Mouse (Mus musculus): ENCODE results near the gene Shroom3. TPM values are rescaled to one million over a fixed set of nuclear protein-coding genes. Genes with fewer than 3 reads are reported as not detected.

Shroom3 gene
- total and polyA plus RNA-seq, 3 experiments = not detected

DNA sequence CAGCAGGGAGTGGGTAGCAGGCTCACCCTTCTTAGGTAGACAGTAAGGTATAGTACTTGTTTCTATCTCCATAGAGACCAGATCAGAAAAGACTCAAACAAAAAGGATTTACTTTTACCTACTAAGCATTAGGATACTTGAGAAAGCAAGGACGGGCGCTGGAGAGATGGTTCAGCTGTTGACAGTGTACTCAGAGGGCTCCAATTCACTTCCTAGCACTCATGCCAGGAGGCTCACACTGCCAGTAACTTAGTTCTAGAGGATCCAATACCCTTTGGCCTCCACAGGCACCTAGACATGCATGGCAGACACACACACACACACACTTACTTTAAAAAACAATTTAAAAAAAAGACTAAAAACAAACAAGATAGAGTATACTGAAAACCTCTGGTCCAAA, 189.8 kb downstream of the Shroom3 start:
- no peak for DNase-seq (ENCODE audit: low read depth, low spot score)
- TF ChIP-seq POLR2AphosphoS5 (IDR thresholded peaks at IDR 0.05; ENCODE audit: borderline replicate concordance, low read depth, low read length) = no peak
- Histone ChIP-seq H3K9ac (ENCODE audit: control insufficient read depth, low read depth, low read length, poor library complexity, severe bottlenecking) (no peak overlapping the region), H3K27me3 (ENCODE audit: control insufficient read depth in 1 of 2, insufficient read depth in 2 of 2, low read length in 2 of 2) (no peaks in the 10 kb centered on the region), H3K27ac (ENCODE audit: control insufficient read depth, low read depth, low read length) (no peak overlapping the region), H3K79me2 (ENCODE audit: control insufficient read depth, insufficient read depth, low read length, poor library complexity) (no peaks in the 10 kb centered on the region), H3K4me3 (ENCODE audit: control insufficient read depth in 1 of 2, insufficient read depth in 1 of 2, low read depth in 2 of 2, low read length in 2 of 2) (no peak overlapping the region), H3K9me3 (replicated peaks; ENCODE audit: insufficient read depth, low read length) (no peaks in the 10 kb centered on the region), H3K36me3 (ENCODE audit: control insufficient read depth in 1 of 2, insufficient read depth in 2 of 2, low read length in 2 of 2) (no peaks in the 10 kb centered on the region), H3K4me1 (ENCODE audit: control insufficient read depth in 1 of 2, insufficient read depth in 2 of 2, low read length in 2 of 2) (no peaks in the 10 kb centered on the region)

DNA sequence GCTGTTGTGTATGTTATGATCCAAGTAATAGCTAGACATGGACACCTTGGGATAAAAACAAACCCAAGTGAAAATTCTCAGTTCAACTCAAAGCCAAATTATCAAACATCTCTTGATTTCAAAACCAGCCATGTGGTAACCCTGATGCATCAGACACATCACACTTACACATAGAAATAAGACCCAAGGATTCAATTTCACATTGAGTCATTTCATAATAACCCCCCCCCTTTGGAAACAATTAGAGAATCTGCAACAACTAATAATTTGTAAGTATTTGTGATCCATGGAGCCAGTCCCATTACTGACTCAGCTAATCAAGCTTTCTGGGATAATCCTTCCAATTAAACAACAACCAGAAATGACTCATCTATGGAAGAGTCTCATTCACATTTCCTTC, 190.3 kb downstream of the Shroom3 start:
- H3K4me1 ChIP-seq (ENCODE audit: control insufficient read depth in 1 of 2, insufficient read depth in 2 of 2, low read length in 2 of 2) = no peaks in the 10 kb centered on the region
- no peaks in the 10 kb centered on the region for H3K36me3 ChIP-seq (ENCODE audit: control insufficient read depth in 1 of 2, insufficient read depth in 2 of 2, low read length in 2 of 2)
- TF ChIP-seq ZC3H11A (IDR thresholded peaks at IDR 0.05; ENCODE audit: low read depth, low read length) (no peak), BHLHE40 (IDR thresholded peaks at IDR 0.05; ENCODE audit: borderline replicate concordance, low read depth, low read length) (no peak), TAL1 (IDR thresholded peaks at IDR 0.05; ENCODE audit: low read length) (no peak), MEF2A (IDR thresholded peaks at IDR 0.05; ENCODE audit: extremely low read depth, insufficient replicate concordance, low read depth, low read length, poor library complexity, severe bottlenecking) (no peak), CHD2 (IDR thresholded peaks at IDR 0.05; ENCODE audit: low read length) (no peak), POLR2A (IDR thresholded peaks at IDR 0.05; ENCODE audit: control insufficient read depth in 1 of 2, insufficient read depth in 1 of 2, low read depth in 1 of 2, low read length in 2 of 2, poor library complexity in 1 of 2) (no peak), MYB (IDR thresholded peaks at IDR 0.05; ENCODE audit: low read depth, low read length) (no peak), MAFK (IDR thresholded peaks at IDR 0.05; ENCODE audit: borderline replicate concordance, low read depth, low read length) (no peak)
- H3K4me3 ChIP-seq (ENCODE audit: control insufficient read depth in 1 of 2, insufficient read depth in 1 of 2, low read depth in 2 of 2, low read length in 2 of 2) = no peak overlapping the region
- H3K27ac ChIP-seq (ENCODE audit: control insufficient read depth, low read depth, low read length) = no peak overlapping the region
- DNase-seq (ENCODE audit: low read depth, low spot score) = no peak
- H3K9ac ChIP-seq (ENCODE audit: control insufficient read depth, low read depth, low read length, poor library complexity, severe bottlenecking) = no peak overlapping the region
- H3K27me3 ChIP-seq (ENCODE audit: control insufficient read depth in 1 of 2, insufficient read depth in 2 of 2, low read length in 2 of 2) = no peaks in the 10 kb centered on the region
- H3K9me3 ChIP-seq (replicated peaks; ENCODE audit: insufficient read depth, low read length) = no peaks in the 10 kb centered on the region
- no peaks in the 10 kb centered on the region for H3K79me2 ChIP-seq (ENCODE audit: control insufficient read depth, insufficient read depth, low read length, poor library complexity)

DNA sequence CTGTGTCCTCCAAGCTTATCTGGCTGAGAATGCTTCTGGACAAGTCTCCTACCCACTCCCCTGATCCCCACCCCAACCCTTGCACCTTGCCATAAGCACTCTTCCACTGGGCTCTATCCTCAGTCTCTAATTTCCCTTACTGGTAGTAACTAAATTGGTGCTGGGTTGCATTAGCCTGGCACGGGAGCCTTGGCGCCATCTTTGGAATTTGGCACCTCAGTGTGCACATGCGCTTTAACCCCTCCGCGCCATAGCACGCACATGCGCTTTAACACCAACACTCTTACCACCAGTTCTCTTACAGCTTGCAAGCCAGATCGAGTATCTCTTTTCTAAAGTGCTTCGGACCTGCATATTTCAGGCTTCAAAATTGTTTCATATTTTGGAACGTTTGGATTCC, 192.6 kb downstream of the Shroom3 start:
- DNase-seq (ENCODE audit: low read depth, low spot score) = no peak
- no peaks in the 10 kb centered on the region for H3K36me3 ChIP-seq (ENCODE audit: control insufficient read depth in 1 of 2, insufficient read depth in 2 of 2, low read length in 2 of 2)
- H3K4me3 ChIP-seq (ENCODE audit: control insufficient read depth in 1 of 2, insufficient read depth in 1 of 2, low read depth in 2 of 2, low read length in 2 of 2) = no peak overlapping the region
- H3K9ac ChIP-seq (ENCODE audit: control insufficient read depth, low read depth, low read length, poor library complexity, severe bottlenecking) = no peak overlapping the region
- H3K79me2 ChIP-seq (ENCODE audit: control insufficient read depth, insufficient read depth, low read length, poor library complexity) = no peaks in the 10 kb centered on the region
- H3K9me3 ChIP-seq (replicated peaks; ENCODE audit: insufficient read depth, low read length) = no peaks in the 10 kb centered on the region
- TF ChIP-seq GATA1 (IDR thresholded peaks at IDR 0.05; ENCODE audit: low read depth, low read length) = no peak
- TF ChIP-seq MYC (IDR thresholded peaks at IDR 0.05; ENCODE audit: low read depth, low read length) = no peak
- TF ChIP-seq MAFK (IDR thresholded peaks at IDR 0.05; ENCODE audit: borderline replicate concordance, low read depth, low read length) = no peak
- no peak for TF ChIP-seq USF1 (IDR thresholded peaks at IDR 0.05; ENCODE audit: low read depth, low read length)
- no peak for TF ChIP-seq MXI1 (IDR thresholded peaks at IDR 0.05; ENCODE audit: low read depth, low read length)
- TF ChIP-seq ELF1 (IDR thresholded peaks at IDR 0.05; ENCODE audit: low read depth, low read length) = no peak
- no peak for TF ChIP-seq JUND (IDR thresholded peaks at IDR 0.05; ENCODE audit: low read depth, low read length)
- no peak for TF ChIP-seq POLR2A (IDR thresholded peaks at IDR 0.05; ENCODE audit: control insufficient read depth in 1 of 2, insufficient read depth in 1 of 2, low read depth in 1 of 2, low read length in 2 of 2, poor library complexity in 1 of 2)
- TF ChIP-seq SIN3A (IDR thresholded peaks at IDR 0.05; ENCODE audit: low read length) = no peak
- TF ChIP-seq SMC3 (IDR thresholded peaks at IDR 0.05; ENCODE audit: low read depth, low read length) = no peak
- no peak for TF ChIP-seq ZKSCAN1 (IDR thresholded peaks at IDR 0.05; ENCODE audit: low read depth, low read length)
- no peak for TF ChIP-seq UBTF (IDR thresholded peaks at IDR 0.05; ENCODE audit: borderline replicate concordance, insufficient read depth, low read depth, low read length)
- no peak for TF ChIP-seq TCF12 (IDR thresholded peaks at IDR 0.05; ENCODE audit: low read depth, low read length)
- H3K4me1 ChIP-seq (ENCODE audit: control insufficient read depth in 1 of 2, insufficient read depth in 2 of 2, low read length in 2 of 2) = no peaks in the 10 kb centered on the region
- no peak overlapping the region for H3K27ac ChIP-seq (ENCODE audit: control insufficient read depth, low read depth, low read length)
- no peaks in the 10 kb centered on the region for H3K27me3 ChIP-seq (ENCODE audit: control insufficient read depth in 1 of 2, insufficient read depth in 2 of 2, low read length in 2 of 2)
